Mouse (Mus musculus): Measurements from ENCODE around the gene Gfi1b. TPM values are rescaled to one million over a fixed set of nuclear protein-coding genes. Genes with fewer than 3 reads are reported as not detected.

The Gfi1b gene
- polyA plus RNA-seq, 1 experiment, result 0.76 TPM

- no peaks in the 10 kb centered on the region for H3K27me3 ChIP-seq (ENCODE audit: control insufficient read depth, insufficient read depth, low read length, poor library complexity, severe bottlenecking)
- H3K36me3 ChIP-seq (ENCODE audit: control insufficient read depth, insufficient read depth, low read length, poor library complexity, severe bottlenecking), result no peaks in the 10 kb centered on the region
- no peak overlapping the region for H3K9ac ChIP-seq (ENCODE audit: low read depth, poor library complexity, severe bottlenecking)
- no peak overlapping the region for H3K4me3 ChIP-seq (ENCODE audit: low read depth, low read length)
- H3K27ac ChIP-seq (ENCODE audit: insufficient read depth, low read length), result peak overlapping the region; percentile 62
- H3K4me1 ChIP-seq (ENCODE audit: control insufficient read depth, insufficient read depth, low read length), result peaks cover 20% of the 10 kb centered on the region
- TF ChIP-seq POLR2A (IDR thresholded peaks at IDR 0.05; ENCODE audit: insufficient read depth, low read length) (no peak), CTCF (IDR thresholded peaks at IDR 0.05; ENCODE audit: low read depth, low read length) (no peak), EP300 (IDR thresholded peaks at IDR 0.05; ENCODE audit: insufficient read depth, low read depth, low read length) (peak; percentile 98)
- no peaks in the 10 kb centered on the region for H3K9me3 ChIP-seq (replicated peaks; ENCODE audit: control insufficient read depth, insufficient read depth, low read length, poor library complexity, severe bottlenecking)
These were observed 14.2 kb downstream of the Gfi1b start for GRCm38 (mm10) chr2:28607341-28608165.

GRCm38 (mm10) chr2:28606601-28607340 is 15.0 kb downstream of the Gfi1b start:
- Histone ChIP-seq H3K9me3 (replicated peaks; ENCODE audit: control insufficient read depth, insufficient read depth, low read length, poor library complexity, severe bottlenecking) (no peaks in the 10 kb centered on the region), H3K4me1 (ENCODE audit: control insufficient read depth, insufficient read depth, low read length) (peaks cover 20% of the 10 kb centered on the region), H3K4me3 (ENCODE audit: low read depth, low read length) (no peak overlapping the region), H3K36me3 (ENCODE audit: control insufficient read depth, insufficient read depth, low read length, poor library complexity, severe bottlenecking) (no peaks in the 10 kb centered on the region), H3K27me3 (ENCODE audit: control insufficient read depth, insufficient read depth, low read length, poor library complexity, severe bottlenecking) (no peaks in the 10 kb centered on the region), H3K27ac (ENCODE audit: insufficient read depth, low read length) (peak overlapping the region; percentile 43), H3K9ac (ENCODE audit: low read depth, poor library complexity, severe bottlenecking) (no peak overlapping the region)
- TF ChIP-seq POLR2A (IDR thresholded peaks at IDR 0.05; ENCODE audit: insufficient read depth, low read length) (no peak), CTCF (IDR thresholded peaks at IDR 0.05; ENCODE audit: low read depth, low read length) (no peak), EP300 (IDR thresholded peaks at IDR 0.05; ENCODE audit: insufficient read depth, low read depth, low read length) (no peak)

DNA sequence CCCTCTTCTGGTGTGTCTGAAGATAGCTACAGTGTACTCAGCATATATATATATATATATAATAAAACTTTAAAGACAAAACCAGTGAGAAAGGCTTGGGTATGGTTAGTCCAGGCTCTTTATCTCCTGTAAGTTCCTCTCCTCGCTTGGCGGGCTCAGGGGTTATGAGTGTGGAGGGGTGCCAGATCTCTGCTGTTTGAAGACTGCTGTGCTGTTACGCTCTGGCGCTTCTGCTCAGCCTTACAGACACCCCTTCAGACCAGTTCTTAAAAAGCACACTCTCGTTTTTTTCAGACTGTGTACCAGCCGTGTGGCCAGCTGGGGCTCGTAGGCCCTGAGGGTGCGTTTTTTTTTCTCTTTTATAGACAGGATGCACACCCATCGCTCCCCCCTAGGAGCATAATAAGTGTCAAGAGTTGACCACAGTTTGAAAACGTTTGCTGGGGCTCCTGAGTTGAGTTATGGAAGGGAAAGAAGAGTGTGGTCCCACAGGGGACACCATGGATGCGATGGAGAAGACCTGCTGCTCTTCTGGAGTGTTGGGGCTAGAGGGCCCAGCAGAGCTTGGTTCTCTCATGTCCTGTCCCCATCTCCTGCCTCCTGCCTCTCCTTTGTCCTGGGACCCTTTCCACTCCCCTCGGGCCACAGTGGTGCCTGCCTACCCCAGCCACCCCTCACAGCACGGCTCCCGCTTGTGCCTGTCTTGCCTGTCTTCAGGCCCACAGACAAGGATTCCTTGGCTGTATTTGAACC is 15.8 kb downstream of the Gfi1b start:
- H3K36me3 ChIP-seq (ENCODE audit: control insufficient read depth, insufficient read depth, low read length, poor library complexity, severe bottlenecking), result no peaks in the 10 kb centered on the region
- TF ChIP-seq EP300 (IDR thresholded peaks at IDR 0.05; ENCODE audit: insufficient read depth, low read depth, low read length), result no peak
- TF ChIP-seq CTCF (IDR thresholded peaks at IDR 0.05; ENCODE audit: low read depth, low read length), result no peak

DNA sequence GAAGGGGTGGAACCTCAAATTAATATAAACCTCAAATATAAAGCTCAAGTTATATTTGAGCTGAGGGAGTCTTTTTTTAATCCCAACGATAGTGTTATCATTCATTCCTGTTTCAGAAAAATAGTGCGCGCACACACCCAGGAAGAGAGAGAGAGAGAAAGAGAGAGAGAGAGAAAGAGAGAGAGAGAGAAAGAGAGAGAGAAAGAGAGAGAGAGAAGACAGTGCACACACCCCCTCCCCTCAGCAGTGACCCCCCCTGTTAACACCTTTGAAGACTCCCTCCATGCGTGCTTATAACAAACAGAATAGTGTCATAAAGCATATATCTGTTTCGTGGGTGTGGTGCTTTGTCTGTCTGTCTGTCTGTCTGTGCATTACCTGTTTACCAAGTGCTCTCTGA is 18.2 kb downstream of the Gfi1b start:
- Histone ChIP-seq H3K27me3 (ENCODE audit: control insufficient read depth, insufficient read depth, low read length, poor library complexity, severe bottlenecking) (no peaks in the 10 kb centered on the region), H3K4me1 (ENCODE audit: control insufficient read depth, insufficient read depth, low read length) (peaks cover 14% of the 10 kb centered on the region), H3K9me3 (replicated peaks; ENCODE audit: control insufficient read depth, insufficient read depth, low read length, poor library complexity, severe bottlenecking) (no peaks in the 10 kb centered on the region), H3K27ac (ENCODE audit: insufficient read depth, low read length) (no peak overlapping the region), H3K4me3 (ENCODE audit: low read depth, low read length) (no peak overlapping the region), H3K36me3 (ENCODE audit: control insufficient read depth, insufficient read depth, low read length, poor library complexity, severe bottlenecking) (no peaks in the 10 kb centered on the region), H3K9ac (ENCODE audit: low read depth, poor library complexity, severe bottlenecking) (no peak overlapping the region)
- TF ChIP-seq EP300 (IDR thresholded peaks at IDR 0.05; ENCODE audit: insufficient read depth, low read depth, low read length) (no peak), POLR2A (IDR thresholded peaks at IDR 0.05; ENCODE audit: insufficient read depth, low read length) (no peak)

More for the DNA sequence above, 15.8 kb downstream of the Gfi1b start:
- Histone ChIP-seq H3K4me1 (ENCODE audit: control insufficient read depth, insufficient read depth, low read length) (peaks cover 20% of the 10 kb centered on the region), H3K9ac (ENCODE audit: low read depth, poor library complexity, severe bottlenecking) (no peak overlapping the region), H3K9me3 (replicated peaks; ENCODE audit: control insufficient read depth, insufficient read depth, low read length, poor library complexity, severe bottlenecking) (no peaks in the 10 kb centered on the region), H3K27me3 (ENCODE audit: control insufficient read depth, insufficient read depth, low read length, poor library complexity, severe bottlenecking) (no peaks in the 10 kb centered on the region), H3K27ac (ENCODE audit: insufficient read depth, low read length) (peak overlapping the region; percentile 43), H3K4me3 (ENCODE audit: low read depth, low read length) (no peak overlapping the region)

- no peak overlapping the region for H3K9ac ChIP-seq (ENCODE audit: low read depth, poor library complexity, severe bottlenecking)
- H3K4me1 ChIP-seq (ENCODE audit: control insufficient read depth, insufficient read depth, low read length), result peaks cover 10% of the 10 kb centered on the region
- H3K27ac ChIP-seq (ENCODE audit: insufficient read depth, low read length), result no peak overlapping the region
- H3K9me3 ChIP-seq (replicated peaks; ENCODE audit: control insufficient read depth, insufficient read depth, low read length, poor library complexity, severe bottlenecking), result no peaks in the 10 kb centered on the region
- H3K36me3 ChIP-seq (ENCODE audit: control insufficient read depth, insufficient read depth, low read length, poor library complexity, severe bottlenecking), result no peaks in the 10 kb centered on the region
- H3K27me3 ChIP-seq (ENCODE audit: control insufficient read depth, insufficient read depth, low read length, poor library complexity, severe bottlenecking), result no peaks in the 10 kb centered on the region
- TF ChIP-seq EP300 (IDR thresholded peaks at IDR 0.05; ENCODE audit: insufficient read depth, low read depth, low read length) (no peak), CTCF (IDR thresholded peaks at IDR 0.05; ENCODE audit: low read depth, low read length) (no peak), POLR2A (IDR thresholded peaks at IDR 0.05; ENCODE audit: insufficient read depth, low read length) (no peak)
- no peak overlapping the region for H3K4me3 ChIP-seq (ENCODE audit: low read depth, low read length)
These were observed 19.8 kb downstream of the Gfi1b start for GRCm38 (mm10) chr2:28601720-28602590.

Measured in ES-Bruce4 (cell line).